Mouse (Mus musculus) thymus, postnatal 0 days (tissue): ENCODE data around the gene Gm42517. TPM values are rescaled to one million over a fixed set of nuclear protein-coding genes. Genes with fewer than 3 reads are reported as not detected.

ENCODE experiments used
- DNase-seq: peaks from one replicate; pipeline ENCODE4 v3.0.0-alpha.2; 2015; ENCODE audit warnings: low spot score
- polyA plus RNA-seq: library from polyadenylated mRNA; unstranded; fragments of >200 nt; fragmentation: Nextera tagmentation; extraction: Ambion mirVana; gene quantifications from 2 replicates; pipeline ENCODE4 v1.2.1, GENCODE M21; 2015

Gene Gm42517
- polyA plus RNA-seq, 1 experiment from 2014 or later, result not detected

DNA sequence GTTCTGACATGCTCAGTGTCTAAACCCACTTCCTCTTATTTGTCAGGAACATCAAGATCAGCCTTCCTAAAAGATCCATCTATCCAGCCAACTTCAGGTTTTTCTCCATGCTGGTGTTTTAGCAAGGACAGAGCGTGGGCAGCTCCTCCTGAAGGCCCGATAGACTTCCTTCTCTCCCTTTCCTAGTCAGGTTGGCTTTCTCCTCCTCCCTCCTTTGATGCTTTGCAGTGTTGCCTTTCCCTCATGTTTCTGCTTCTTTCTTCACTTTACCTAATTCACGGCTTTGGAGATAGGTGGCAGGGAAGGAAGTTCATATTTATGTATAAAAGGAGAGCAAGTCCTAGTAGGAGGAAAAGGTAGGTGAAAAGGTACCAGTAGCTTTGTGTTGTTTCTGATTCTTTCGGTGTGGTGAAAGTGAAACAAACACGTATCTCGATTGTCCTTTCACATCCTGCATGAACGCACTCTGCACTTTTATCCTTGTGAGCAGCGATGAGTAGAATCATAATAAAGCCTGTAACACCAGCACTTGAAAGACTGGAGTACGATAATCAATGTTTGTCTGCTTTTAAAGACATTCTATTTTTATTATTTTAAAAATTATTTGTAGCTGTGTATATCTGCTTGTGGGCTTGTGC is 18.1 kb downstream of the Gm42517 start:
- no peak for DNase-seq

GRCm38 (mm10) chr5:108347843-108348242 is 19.9 kb downstream of the Gm42517 start:
- no peak for DNase-seq

GRCm38 (mm10) chr5:108345313-108346071 is 22.2 kb downstream of the Gm42517 start:
- no peak for DNase-seq

- DNase-seq, result no peak
These were observed 24.0 kb downstream of the Gm42517 start for GRCm38 (mm10) chr5:108343680-108344170.

GRCm38 (mm10) chr5:108338049-108338448 is 29.7 kb downstream of the Gm42517 start:
- no peak for DNase-seq

DNA sequence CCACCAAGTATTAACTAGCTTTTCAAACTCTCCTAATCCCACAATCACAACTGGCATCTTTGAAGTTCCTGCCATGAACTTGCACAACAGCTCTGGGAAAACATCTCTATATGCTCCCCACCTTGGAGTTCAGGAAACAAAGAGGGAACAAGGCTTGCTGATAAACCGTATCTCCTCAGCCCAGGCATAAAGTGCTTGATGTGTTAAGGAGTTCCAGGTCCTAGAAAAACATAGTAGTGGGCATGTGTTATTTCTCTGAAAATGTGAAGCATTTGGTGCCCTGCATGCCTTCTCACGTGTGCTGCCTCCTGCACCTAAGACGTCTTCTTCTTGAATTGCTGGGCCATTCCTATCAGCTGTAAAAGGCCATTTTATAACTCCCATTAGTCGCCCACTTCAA is 30.3 kb downstream of the Gm42517 start:
- DNase-seq, result no peak

DNA sequence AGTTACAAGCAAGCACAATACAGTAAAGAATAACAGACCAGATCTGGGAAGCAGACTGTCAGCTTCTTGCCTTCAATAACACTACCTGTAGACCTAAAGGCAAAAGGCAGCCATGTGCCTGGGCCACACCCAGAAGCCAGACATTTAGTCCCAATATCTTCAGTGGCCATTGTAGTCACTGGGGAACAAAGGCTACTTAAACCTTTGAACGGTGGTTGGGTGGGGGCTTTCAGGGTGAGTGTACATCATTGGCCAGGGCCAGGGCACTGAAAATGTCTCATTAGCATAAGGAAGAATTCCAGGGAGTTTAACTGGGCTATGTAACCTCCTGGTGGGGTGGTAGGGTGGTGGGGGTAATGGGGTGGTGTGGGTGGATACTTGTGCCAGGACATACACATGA is 36.7 kb downstream of the Gm42517 start:
- DNase-seq, result no peak

Other genes starting within 250 kb of the Gm42517 start
- 72.4 and 82.3 TPM in 2 replicates for gene Tmed5, start 235.3 kb downstream of the Gm42517 start, polyA plus RNA-seq
- 18.7 and 21.0 TPM in 2 replicates for gene Ccdc18, start 235.0 kb downstream of the Gm42517 start, polyA plus RNA-seq
- gene Dr1, start 99.0 kb downstream of the Gm42517 start, polyA plus RNA-seq, result 40.6 and 43.2 TPM in 2 replicates
- gene Pigg, start 55.3 kb downstream of the Gm42517 start, polyA plus RNA-seq, result 2.4 and 3.4 TPM in 2 replicates
- 0.14 and 0.17 TPM in 2 replicates for gene Pde6b, start 20.5 kb upstream of the Gm42517 start, polyA plus RNA-seq
- gene Atp5k, start 66.5 kb upstream of the Gm42517 start, polyA plus RNA-seq, result 551 and 578 TPM in 2 replicates
- gene Mfsd7a, start 81.0 kb upstream of the Gm42517 start, polyA plus RNA-seq, result 0.14 and 0.27 TPM in 2 replicates
- gene Pcgf3, start 93.3 kb upstream of the Gm42517 start, polyA plus RNA-seq, result 7.8 and 8.3 TPM in 2 replicates
- 0.20 and 0.22 TPM in 2 replicates for gene Cplx1, start 182.1 kb upstream of the Gm42517 start, polyA plus RNA-seq